Mouse (Mus musculus) limb, embryonic 10.5 days (tissue): ENCODE measurements around the gene Lcp1. TPM values are rescaled to one million over a fixed set of nuclear protein-coding genes. Genes with fewer than 3 reads are reported as not detected.

Experiments used
- DNase-seq: peaks from one replicate; pipeline ENCODE4 v3.0.0-alpha.2; 2017; ENCODE audit warnings: low spot score
- H3K27ac ChIP-seq: fragments of 300-500 bp; sonication (generic); 2 replicates; pipeline ENCODE4 v1.5.1; 2016; ENCODE audit warnings: mild to moderate bottlenecking
- H3K27me3 ChIP-seq: fragments of 300-500 bp; sonication (generic); 2 replicates; pipeline ENCODE4 v1.6.1; 2016; ENCODE audit warnings: low read depth, mild to moderate bottlenecking; ENCODE audit not compliant: poor library complexity, severe bottlenecking
- H3K36me3 ChIP-seq: fragments of 300-500 bp; sonication (generic); 2 replicates; pipeline ENCODE4 v1.6.1; 2016; ENCODE audit warnings: mild to moderate bottlenecking, moderate library complexity
- H3K4me1 ChIP-seq: fragments of 300-500 bp; sonication (generic); 2 replicates; pipeline ENCODE4 v1.6.1; 2016
- H3K4me3 ChIP-seq: fragments of 300-500 bp; sonication (generic); 2 replicates; pipeline ENCODE4 v1.5.1; 2016; ENCODE audit warnings: mild to moderate bottlenecking, moderate library complexity
- H3K9me3 ChIP-seq: fragments of 300-500 bp; sonication (generic); replicated peaks from 2 replicates; pipeline ENCODE4 v1.6.1; 2016; ENCODE audit warnings: mild to moderate bottlenecking
- WGBS: fragments of 180-500 bp; shearing (Covaris S2); methylation state at CpG from one replicate; pipeline ENCODE4 v1.1.7; 2016; 5-methylcytosine and 5-hydroxymethylcytosine counted together
- polyA plus RNA-seq: library from polyadenylated mRNA; unstranded; fragments of >200 nt; fragmentation: Nextera tagmentation; extraction: Ambion mirVana; gene quantifications from 2 replicates; pipeline ENCODE4 v1.2.1, GENCODE M21; 2016

Gene Lcp1
- polyA plus RNA-seq, 1 experiment from 2014 or later = 20.4 TPM

- H3K27me3 ChIP-seq = no peaks in the 10 kb centered on the region
- H3K27ac ChIP-seq = no peak overlapping the region
- DNase-seq = no peak
- no peaks in the 10 kb centered on the region for H3K36me3 ChIP-seq
- 83% methylated on average over 8 of the region's 8 CpGs for WGBS
- no peak overlapping the region for H3K4me3 ChIP-seq
- no peaks in the 10 kb centered on the region for H3K9me3 ChIP-seq
- no peaks in the 10 kb centered on the region for H3K4me1 ChIP-seq
Measured at GRCm38 (mm10) chr14:75180551-75180978, 49.7 kb downstream of the Lcp1 start.

- no peaks in the 10 kb centered on the region for H3K4me1 ChIP-seq
- WGBS = 87% methylated on average over 9 of the region's 9 CpGs
- H3K27me3 ChIP-seq = no peaks in the 10 kb centered on the region
- DNase-seq = no peak
- H3K9me3 ChIP-seq = no peaks in the 10 kb centered on the region
- no peaks in the 10 kb centered on the region for H3K36me3 ChIP-seq
- H3K27ac ChIP-seq = no peak overlapping the region
- H3K4me3 ChIP-seq = no peak overlapping the region
Measured at GRCm38 (mm10) chr14:75181062-75181935, 50.4 kb downstream of the Lcp1 start.

- WGBS = 85% methylated on average over 4 of the region's 4 CpGs
- no peak overlapping the region for H3K4me3 ChIP-seq
- H3K27ac ChIP-seq = no peak overlapping the region
- no peaks in the 10 kb centered on the region for H3K9me3 ChIP-seq
- no peaks in the 10 kb centered on the region for H3K27me3 ChIP-seq
- no peaks in the 10 kb centered on the region for H3K36me3 ChIP-seq
- DNase-seq = no peak
- no peaks in the 10 kb centered on the region for H3K4me1 ChIP-seq
Measured at GRCm38 (mm10) chr14:75182378-75182777, 51.5 kb downstream of the Lcp1 start.

- H3K4me3 ChIP-seq = no peak overlapping the region
- 91% methylated on average over 5 of the region's 5 CpGs for WGBS
- H3K36me3 ChIP-seq = no peaks in the 10 kb centered on the region
- no peaks in the 10 kb centered on the region for H3K9me3 ChIP-seq
- H3K27ac ChIP-seq = no peak overlapping the region
- no peaks in the 10 kb centered on the region for H3K27me3 ChIP-seq
- H3K4me1 ChIP-seq = no peaks in the 10 kb centered on the region
- no peak for DNase-seq
Measured at GRCm38 (mm10) chr14:75182831-75183230, 51.9 kb downstream of the Lcp1 start.

GRCm38 (mm10) chr14:75184069-75184790 lies 53.3 kb downstream of the Lcp1 start:
- 85% methylated on average over 4 of the region's 4 CpGs for WGBS
- H3K4me1 ChIP-seq = no peaks in the 10 kb centered on the region
- no peak for DNase-seq
- no peaks in the 10 kb centered on the region for H3K9me3 ChIP-seq
- no peak overlapping the region for H3K4me3 ChIP-seq
- H3K27me3 ChIP-seq = no peaks in the 10 kb centered on the region
- H3K36me3 ChIP-seq = no peaks in the 10 kb centered on the region
- H3K27ac ChIP-seq = no peak overlapping the region

- H3K27ac ChIP-seq = no peak overlapping the region
- H3K9me3 ChIP-seq = no peaks in the 10 kb centered on the region
- H3K27me3 ChIP-seq = no peaks in the 10 kb centered on the region
- H3K4me1 ChIP-seq = no peaks in the 10 kb centered on the region
- DNase-seq = no peak
- WGBS = 83% methylated on average over 5 of the region's 5 CpGs
- H3K36me3 ChIP-seq = no peaks in the 10 kb centered on the region
- no peak overlapping the region for H3K4me3 ChIP-seq
Measured at GRCm38 (mm10) chr14:75185796-75186594, 55.1 kb downstream of the Lcp1 start.

- H3K9me3 ChIP-seq = no peaks in the 10 kb centered on the region
- no peaks in the 10 kb centered on the region for H3K27me3 ChIP-seq
- no peaks in the 10 kb centered on the region for H3K36me3 ChIP-seq
- H3K27ac ChIP-seq = no peak overlapping the region
- 90% methylated on average over 8 of the region's 8 CpGs for WGBS
- DNase-seq = no peak
- H3K4me3 ChIP-seq = no peak overlapping the region
- no peaks in the 10 kb centered on the region for H3K4me1 ChIP-seq
Measured at GRCm38 (mm10) chr14:75186858-75187415, 56.0 kb downstream of the Lcp1 start.

- no peak overlapping the region for H3K4me3 ChIP-seq
- no peak for DNase-seq
- no peak overlapping the region for H3K27ac ChIP-seq
- 75% methylated on average over 6 of the region's 6 CpGs for WGBS
- no peaks in the 10 kb centered on the region for H3K36me3 ChIP-seq
- no peaks in the 10 kb centered on the region for H3K4me1 ChIP-seq
- no peaks in the 10 kb centered on the region for H3K9me3 ChIP-seq
- H3K27me3 ChIP-seq = no peaks in the 10 kb centered on the region
Measured at GRCm38 (mm10) chr14:75188521-75188920, 57.6 kb downstream of the Lcp1 start.

GRCm38 (mm10) chr14:75189031-75189430 lies 58.1 kb downstream of the Lcp1 start:
- no peak overlapping the region for H3K4me3 ChIP-seq
- H3K27ac ChIP-seq = no peak overlapping the region
- WGBS = 89% methylated on average over 4 of the region's 4 CpGs
- H3K4me1 ChIP-seq = no peaks in the 10 kb centered on the region
- no peak for DNase-seq
- no peaks in the 10 kb centered on the region for H3K9me3 ChIP-seq
- H3K27me3 ChIP-seq = no peaks in the 10 kb centered on the region
- H3K36me3 ChIP-seq = no peaks in the 10 kb centered on the region

GRCm38 (mm10) chr14:75190683-75191082 lies 59.8 kb downstream of the Lcp1 start:
- Histone ChIP-seq H3K4me1 (no peaks in the 10 kb centered on the region), H3K36me3 (no peaks in the 10 kb centered on the region), H3K27ac (no peak overlapping the region), H3K27me3 (no peaks in the 10 kb centered on the region), H3K4me3 (no peak overlapping the region), H3K9me3 (no peaks in the 10 kb centered on the region)
- DNase-seq = no peak
- 90% methylated on average over 4 of the region's 4 CpGs for WGBS

- H3K27ac ChIP-seq = no peak overlapping the region
- H3K27me3 ChIP-seq = no peaks in the 10 kb centered on the region
- WGBS = 85% methylated on average over 10 of the region's 10 CpGs
- no peaks in the 10 kb centered on the region for H3K9me3 ChIP-seq
- H3K36me3 ChIP-seq = no peaks in the 10 kb centered on the region
- no peak overlapping the region for H3K4me3 ChIP-seq
- no peak for DNase-seq
- no peaks in the 10 kb centered on the region for H3K4me1 ChIP-seq
Measured at GRCm38 (mm10) chr14:75192427-75192826, 61.5 kb downstream of the Lcp1 start.

- Histone ChIP-seq H3K36me3 (no peaks in the 10 kb centered on the region), H3K4me3 (no peak overlapping the region), H3K4me1 (no peaks in the 10 kb centered on the region), H3K27me3 (no peaks in the 10 kb centered on the region), H3K27ac (no peak overlapping the region), H3K9me3 (no peaks in the 10 kb centered on the region)
- 85% methylated on average over 10 of the region's 10 CpGs for WGBS
- no peak for DNase-seq
Measured at GRCm38 (mm10) chr14:75192858-75193257, 62.0 kb downstream of the Lcp1 start.
